Mouse (Mus musculus) kidney, adult 2 months (tissue): ENCODE data around the gene Pink1.

Source experiments
- CTCF ChIP-seq: fragments of 200-500 bp; conservative IDR thresholded peaks from 2 replicates; pipeline ENCODE4 v1.5.1; 2011; ENCODE audit warnings: low read depth, mild to moderate bottlenecking, control low read depth, low read length, moderate library complexity, mixed read lengths; ENCODE audit not compliant: insufficient read depth, insufficient read length
- POLR2A ChIP-seq: fragments of 200-500 bp; IDR thresholded peaks from one replicate; pipeline ENCODE4 v1.6.1; 2011; ENCODE audit warnings: low read depth, low read length, control low read depth

- TF ChIP-seq POLR2A: no peak
- no peak for TF ChIP-seq CTCF
Measured at GRCm38 (mm10) chr4:138355496-138355895, 29.4 kb upstream of the Pink1 start.
